Mouse (Mus musculus) liver, adult 2 months (tissue): ENCODE measurements at regions not wholly inside any gene's neighbourhood (a gene's known extent, or its start where the extent isn't known, plus 50 kb on each side); places are given as distances from the start of the nearest gene placed in this dataset.

Experiments used
- CTCF ChIP-seq: fragments of 200-500 bp; IDR thresholded peaks from 2 replicates; pipeline ENCODE4 v1.5.1; 2011; ENCODE audit warnings: low read depth, low read length, control low read depth
- POLR2A ChIP-seq: fragments of 200-500 bp; IDR thresholded peaks from 2 replicates; pipeline ENCODE4 v1.6.1; 2011; ENCODE audit warnings: low read length, control low read depth; ENCODE audit not compliant: insufficient read depth; ENCODE audit errors: extremely low read depth

GRCm38 (mm10) chr3:124986515-124986914 is 405.6 kb upstream of the 1700003H04Rik start:
- TF ChIP-seq POLR2A (no peak), CTCF (no peak)
